Mouse (Mus musculus) olfactory bulb, adult 2 months (tissue): ENCODE results near the gene Pagr1b. TPM values are rescaled to one million over a fixed set of nuclear protein-coding genes. Genes with fewer than 3 reads are reported as not detected.

ENCODE experiments used
- H3K27ac ChIP-seq: fragments of 200-500 bp; 2 replicates; pipeline ENCODE4 v1.5.1; 2012; ENCODE audit warnings: low read depth, low read length; ENCODE audit not compliant: insufficient read depth
- H3K4me1 ChIP-seq: fragments of 200-500 bp; 2 replicates; pipeline ENCODE4 v1.6.1; 2012; ENCODE audit warnings: low read length; ENCODE audit not compliant: control insufficient read depth, insufficient read depth
- H3K4me3 ChIP-seq: fragments of 200-500 bp; 2 replicates; pipeline ENCODE4 v1.5.1; 2012; ENCODE audit warnings: mild to moderate bottlenecking, low read depth, low read length, moderate library complexity; ENCODE audit not compliant: insufficient read depth
- CTCF ChIP-seq: fragments of 200-500 bp; IDR thresholded peaks from 2 replicates; pipeline ENCODE4 v1.5.1; 2012; ENCODE audit warnings: low read depth, mild to moderate bottlenecking, low read length, moderate library complexity; ENCODE audit not compliant: insufficient read depth
- POLR2A ChIP-seq: fragments of 200-500 bp; IDR thresholded peaks from 2 replicates; pipeline ENCODE4 v1.6.1; 2012; ENCODE audit warnings: mild to moderate bottlenecking, low read depth, low read length, moderate library complexity; ENCODE audit not compliant: insufficient read depth
- WGBS: fragments of 180-500 bp; shearing (Covaris S2); methylation state at CpG from one replicate; pipeline ENCODE4 v1.1.7; 2018; 5-methylcytosine and 5-hydroxymethylcytosine counted together
- polyA plus RNA-seq: library from polyadenylated mRNA; stranded (reverse); fragments of >200 nt; gene quantifications from 2 replicates; pipeline ENCODE4 v1.2.4, GENCODE M21; 2012; ENCODE audit warnings: low replicate concordance; ENCODE audit not compliant: missing spikeins, insufficient read depth, insufficient read length

The Pagr1b gene
- polyA plus RNA-seq, 1 experiment, result not detected

GRCm38 (mm10) chr7:126967361-126967760, 48.9 kb downstream of the Pagr1b start:
- TF ChIP-seq CTCF, result no peak
- no peak for TF ChIP-seq POLR2A
- no peak overlapping the region for H3K27ac ChIP-seq
- no peak overlapping the region for H3K4me3 ChIP-seq
- H3K4me1 ChIP-seq, result no peaks in the 10 kb centered on the region
- 75% methylated on average over 6 of the region's 6 CpGs for WGBS

- no peaks in the 10 kb centered on the region for H3K4me1 ChIP-seq
- 42% methylated on average over 3 of the region's 3 CpGs for WGBS
- no peak overlapping the region for H3K4me3 ChIP-seq
- no peak overlapping the region for H3K27ac ChIP-seq
- TF ChIP-seq CTCF (no peak), POLR2A (no peak)
Observed at GRCm38 (mm10) chr7:126965568-126965967, 50.7 kb downstream of the Pagr1b start.

DNA sequence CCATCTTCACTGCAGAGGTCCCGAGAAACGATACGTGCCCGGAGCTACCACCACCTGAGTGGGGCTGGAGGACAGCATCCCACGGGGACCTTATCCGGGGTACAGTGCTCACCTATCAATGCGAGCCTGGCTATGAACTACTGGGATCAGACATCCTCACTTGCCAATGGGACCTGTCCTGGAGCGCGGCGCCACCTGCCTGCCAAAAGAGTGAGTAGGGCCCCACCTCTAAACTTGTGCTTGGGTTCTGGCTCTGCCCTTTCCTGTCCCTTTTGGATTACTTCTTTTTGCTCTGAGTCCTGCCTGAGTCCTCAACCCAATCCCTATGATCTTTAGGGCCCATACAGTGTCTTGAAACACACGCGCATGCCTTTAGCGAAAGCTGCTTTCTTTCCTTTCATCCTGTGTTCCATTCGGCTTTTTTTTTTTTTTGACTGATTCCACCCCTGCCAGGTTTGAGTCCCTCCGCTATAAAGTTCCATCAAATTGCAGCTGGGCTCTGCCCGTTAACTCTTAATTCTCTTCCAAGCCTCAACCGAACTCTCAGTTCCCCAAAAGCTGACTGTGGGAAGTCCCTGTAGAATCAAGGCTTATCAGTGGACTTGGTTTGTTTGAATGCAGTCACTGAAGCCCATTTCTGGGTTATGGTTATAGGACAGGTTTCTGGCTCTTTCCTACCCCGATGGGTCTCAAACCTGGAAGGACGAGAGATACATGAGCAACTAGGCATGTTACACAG, 52.6 kb downstream of the Pagr1b start:
- WGBS, result 35% methylated on average over 19 of the region's 19 CpGs
- no peaks in the 10 kb centered on the region for H3K4me1 ChIP-seq
- no peak overlapping the region for H3K27ac ChIP-seq
- H3K4me3 ChIP-seq, result no peak overlapping the region
- TF ChIP-seq POLR2A (no peak), CTCF (no peak)

GRCm38 (mm10) chr7:126961965-126962364, 54.3 kb downstream of the Pagr1b start:
- TF ChIP-seq CTCF, result no peak
- no peak for TF ChIP-seq POLR2A
- Histone ChIP-seq H3K4me3 (no peak overlapping the region), H3K4me1 (no peaks in the 10 kb centered on the region), H3K27ac (no peak overlapping the region)
- 86% methylated on average over 4 of the region's 4 CpGs for WGBS

GRCm38 (mm10) chr7:126961095-126961494, 55.2 kb downstream of the Pagr1b start:
- Histone ChIP-seq H3K4me1 (no peaks in the 10 kb centered on the region), H3K27ac (no peak overlapping the region), H3K4me3 (no peak overlapping the region)
- no peak for TF ChIP-seq CTCF
- no peak for TF ChIP-seq POLR2A
- WGBS, result 87% methylated on average over 5 of the region's 5 CpGs

- 70% methylated on average over 9 of the region's 9 CpGs for WGBS
- H3K4me3 ChIP-seq, result no peak overlapping the region
- H3K27ac ChIP-seq, result no peak overlapping the region
- no peaks in the 10 kb centered on the region for H3K4me1 ChIP-seq
- TF ChIP-seq CTCF (no peak), POLR2A (no peak)
Observed at GRCm38 (mm10) chr7:126959780-126960179, 56.5 kb downstream of the Pagr1b start.

DNA sequence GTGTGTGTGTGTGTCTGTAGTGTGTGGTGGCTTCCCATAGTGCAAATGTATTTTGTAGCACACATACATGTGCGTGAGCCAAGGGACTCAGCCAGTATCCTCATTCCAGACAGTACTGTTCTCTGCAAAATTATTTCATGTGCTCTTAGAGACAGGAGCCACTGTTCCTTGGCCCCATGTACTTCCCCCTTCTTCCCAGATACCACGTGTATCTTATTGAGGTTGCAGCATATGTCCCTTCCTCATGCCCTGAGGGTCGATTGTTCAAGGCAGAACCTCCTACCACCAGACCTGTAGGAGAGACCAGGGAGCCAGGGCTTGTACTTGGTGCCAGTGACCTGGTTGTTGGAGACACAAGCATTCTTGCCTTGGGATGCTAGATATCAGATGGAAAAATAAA, 61.2 kb downstream of the Pagr1b start:
- H3K4me3 ChIP-seq, result no peak overlapping the region

DNA sequence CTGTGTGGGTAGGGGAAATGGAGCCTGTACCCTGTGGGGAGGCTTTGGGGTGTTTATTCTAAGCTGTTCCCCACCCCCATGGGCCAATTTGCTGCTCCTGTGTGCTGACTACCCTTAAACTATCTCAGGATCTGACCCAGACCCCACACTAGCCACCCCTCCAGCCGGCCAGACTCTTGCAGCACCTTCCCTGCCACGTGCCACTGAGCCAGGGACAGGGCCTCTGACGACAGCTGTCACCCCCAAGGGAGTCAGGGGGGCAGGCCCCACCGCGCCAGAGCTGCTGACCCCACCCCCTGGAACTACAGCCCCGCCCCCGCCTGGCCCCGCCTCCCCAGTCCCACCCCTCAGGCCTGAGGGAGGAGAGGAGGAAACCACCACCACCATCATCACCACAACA, 63.6 kb downstream of the Pagr1b start:
- 2% methylated on average over 8 of the region's 8 CpGs for WGBS
- Histone ChIP-seq H3K4me1 (peaks cover 36% of the 10 kb centered on the region), H3K4me3 (0 out of 2 replicates have a peak overlapping the region, but pooled peaks have one; percentile 9), H3K27ac (no peak overlapping the region)
- TF ChIP-seq CTCF, result no peak
- no peak for TF ChIP-seq POLR2A

More for the DNA sequence above, 61.2 kb downstream of the Pagr1b start:
- 59% methylated on average over 3 of the region's 3 CpGs for WGBS
- Histone ChIP-seq H3K27ac (no peak overlapping the region), H3K4me1 (peaks cover 19% of the 10 kb centered on the region)
- TF ChIP-seq CTCF (no peak), POLR2A (no peak)

DNA sequence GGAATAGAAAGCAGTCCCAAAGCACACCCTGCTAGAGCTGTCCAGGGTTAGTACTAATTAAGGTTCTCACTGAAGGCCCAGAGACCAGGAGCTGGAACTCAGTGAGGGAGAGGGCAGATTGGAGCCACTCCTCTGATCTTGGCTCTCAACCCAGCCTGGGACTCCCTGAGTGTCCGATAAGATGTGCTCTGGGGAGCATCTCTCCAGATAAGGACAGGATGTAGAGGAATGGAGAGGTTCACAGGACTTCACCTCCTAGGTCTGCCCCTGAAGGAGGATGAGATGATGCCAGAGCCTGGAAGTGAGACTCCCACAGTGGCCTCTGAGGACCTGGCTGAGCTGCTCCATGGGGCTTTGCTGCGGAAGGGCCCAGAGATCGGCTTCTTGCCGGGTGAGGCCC, 64.5 kb downstream of the Pagr1b start:
- no peak for TF ChIP-seq POLR2A
- no peak for TF ChIP-seq CTCF
- H3K4me1 ChIP-seq, result peaks cover 38% of the 10 kb centered on the region
- WGBS, result 11% methylated on average over 4 of the region's 4 CpGs
- peak overlapping the region; percentile 81 for H3K4me3 ChIP-seq
- H3K27ac ChIP-seq, result no peak overlapping the region; the same call in 1 of the 2 replicates

Other genes with a start within 250 kb of the Pagr1b start
- gene Ypel3, start 239.5 kb downstream of the Pagr1b start, polyA plus RNA-seq, result not detected in 2 replicates
- not detected in 2 replicates for gene Tbx6, start 235.0 kb downstream of the Pagr1b start, polyA plus RNA-seq
- not detected in 2 replicates for gene Ppp4c, start 224.0 kb downstream of the Pagr1b start, polyA plus RNA-seq
- gene Fam57b, start 218.8 kb downstream of the Pagr1b start, polyA plus RNA-seq, result not detected in 2 replicates
- gene 4930451I11Rik, start 184.8 kb downstream of the Pagr1b start, polyA plus RNA-seq, result not detected in 2 replicates
- gene Doc2a, start 169.1 kb downstream of the Pagr1b start, polyA plus RNA-seq, result not detected in 2 replicates
- not detected in 2 replicates for gene Hirip3, start 154.5 kb downstream of the Pagr1b start, polyA plus RNA-seq
- gene Ino80e, start 154.1 kb downstream of the Pagr1b start, polyA plus RNA-seq, result not detected in 2 replicates
- gene Taok2, start 131.8 kb downstream of the Pagr1b start, polyA plus RNA-seq, result not detected in 2 replicates
- gene Tmem219, start 93.6 kb downstream of the Pagr1b start, polyA plus RNA-seq, result not detected in 2 replicates
- gene Kctd13, start 87.6 kb downstream of the Pagr1b start, polyA plus RNA-seq, result not detected in 2 replicates
- gene Asphd1, start 66.9 kb downstream of the Pagr1b start, polyA plus RNA-seq, result not detected in 2 replicates
- not detected in 2 replicates for gene Sez6l2, start 65.9 kb downstream of the Pagr1b start, polyA plus RNA-seq
- gene Cdipt, start 40.6 kb downstream of the Pagr1b start, polyA plus RNA-seq, result 241 TPM in 1 of 2 replicates, not detected in the other
- gene Cdiptos, start 40.4 kb downstream of the Pagr1b start, polyA plus RNA-seq, result not detected in 2 replicates
- gene Mvp, start 1.9 kb downstream of the Pagr1b start, polyA plus RNA-seq, result not detected in 2 replicates
- not detected in 2 replicates for gene Pagr1a, start 868 bp upstream of the Pagr1b start, polyA plus RNA-seq
- not detected in 2 replicates for gene Gm42742, start 4.6 kb upstream of the Pagr1b start, polyA plus RNA-seq
- not detected in 2 replicates for gene Prrt2, start 4.7 kb upstream of the Pagr1b start, polyA plus RNA-seq
- 437 and 572 TPM in 2 replicates for gene Maz, start 10.6 kb upstream of the Pagr1b start, polyA plus RNA-seq
- not detected in 2 replicates for gene Kif22, start 26.0 kb upstream of the Pagr1b start, polyA plus RNA-seq
- gene Zg16, start 70.8 kb upstream of the Pagr1b start, polyA plus RNA-seq, result not detected in 2 replicates
- not detected in 2 replicates for gene AI467606, start 74.9 kb upstream of the Pagr1b start, polyA plus RNA-seq
- not detected in 2 replicates for gene Qprt, start 105.7 kb upstream of the Pagr1b start, polyA plus RNA-seq
- not detected in 2 replicates for gene Spn, start 121.3 kb upstream of the Pagr1b start, polyA plus RNA-seq
- not detected in 2 replicates for gene Cd2bp2, start 179.6 kb upstream of the Pagr1b start, polyA plus RNA-seq
- not detected in 2 replicates for gene Tbc1d10b, start 192.0 kb upstream of the Pagr1b start, polyA plus RNA-seq
- not detected in 2 replicates for gene Mylpf, start 192.4 kb upstream of the Pagr1b start, polyA plus RNA-seq
- gene Zfp553, start 216.6 kb upstream of the Pagr1b start, polyA plus RNA-seq, result not detected in 2 replicates
- 2,394 TPM in 1 of 2 replicates, not detected in the other for gene Sept1, start 216.6 kb upstream of the Pagr1b start, polyA plus RNA-seq
- not detected in 2 replicates for gene Zfp771, start 227.8 kb upstream of the Pagr1b start, polyA plus RNA-seq
- gene Dctpp1, start 244.2 kb upstream of the Pagr1b start, polyA plus RNA-seq, result not detected in 2 replicates